Mouse (Mus musculus) frontal cortex, adult (tissue): ENCODE results near the gene Rxrg.

Source experiments
- ATAC-seq: cut with Nextera tagmentation; 2 replicates; pipeline ENCODE4 v1.9.2; 2017; ENCODE audit warnings: mild to moderate bottlenecking, moderate library complexity, mixed read lengths; ENCODE audit not compliant: low TSS enrichment

Gene Rxrg

DNA sequence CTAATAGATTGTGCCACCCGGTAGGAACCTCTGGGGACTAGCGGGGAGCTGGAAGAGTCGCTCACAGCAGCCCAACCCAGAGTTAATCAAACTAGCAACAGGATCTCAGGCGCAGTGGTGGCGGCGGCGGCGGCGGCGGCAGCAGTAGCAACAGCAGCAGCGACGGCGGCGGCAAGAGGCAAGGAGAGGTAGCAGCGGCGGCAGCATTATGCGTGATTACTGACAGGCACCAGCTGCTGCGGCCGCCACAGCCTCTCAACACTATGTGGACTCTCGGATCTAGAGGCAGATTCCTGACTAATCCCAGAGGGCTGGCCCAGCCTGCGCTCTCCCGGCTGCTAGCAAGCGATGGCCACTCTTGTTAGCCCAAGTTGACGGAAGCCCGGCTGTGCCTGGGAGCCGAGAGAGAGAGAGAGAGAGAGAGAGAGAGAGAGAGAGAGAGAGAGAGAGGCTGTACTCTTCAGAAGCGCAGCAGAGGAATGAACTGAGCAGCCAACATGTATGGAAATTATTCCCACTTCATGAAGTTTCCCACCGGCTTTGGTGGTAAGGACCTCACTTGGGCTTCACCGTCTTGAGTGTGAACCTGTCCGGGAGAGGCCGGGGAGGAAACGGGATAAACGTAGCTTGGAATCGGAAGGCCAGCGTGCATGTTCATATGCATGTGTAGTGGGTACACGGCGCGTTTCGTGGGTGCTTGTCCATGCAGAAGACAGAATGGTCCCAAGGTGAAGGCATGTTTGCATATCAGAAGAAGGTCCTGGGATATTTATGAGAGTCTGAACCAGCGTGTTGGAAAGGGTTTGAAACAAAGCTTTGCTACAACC is at the start of gene Rxrg:
Gene Rxrg, plus strand, starts transcription at position 130 of the 827 bp plus-strand sequence.
- peak; percentile 96 for ATAC-seq

- ATAC-seq = no peak
These were observed 48.9 kb upstream of the Rxrg start for GRCm38 (mm10) chr1:167549324-167549723.

DNA sequence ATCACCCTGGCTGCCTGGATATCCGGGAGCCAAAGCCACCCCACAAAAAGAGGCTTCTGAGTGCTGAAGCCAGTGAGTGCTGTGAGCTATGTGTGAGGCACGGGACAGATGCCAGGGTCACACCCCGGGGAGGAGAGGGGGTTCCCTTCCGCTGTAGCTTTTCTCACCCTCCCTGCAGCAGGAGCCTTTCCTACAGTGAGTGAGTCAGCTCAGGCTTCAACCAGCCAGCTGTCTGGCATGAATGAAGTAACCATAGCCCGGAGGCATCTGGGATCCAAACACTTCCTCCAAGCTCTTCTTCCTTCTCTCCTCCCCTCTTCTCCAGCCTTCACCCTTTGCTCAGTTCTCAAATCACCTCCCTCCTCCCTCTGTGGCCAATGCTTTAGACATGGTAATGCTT is 46.6 kb upstream of the Rxrg start:
- peak; percentile 97 for ATAC-seq

GRCm38 (mm10) chr1:167553959-167554526 is 44.1 kb upstream of the Rxrg start:
- ATAC-seq = no peak

DNA sequence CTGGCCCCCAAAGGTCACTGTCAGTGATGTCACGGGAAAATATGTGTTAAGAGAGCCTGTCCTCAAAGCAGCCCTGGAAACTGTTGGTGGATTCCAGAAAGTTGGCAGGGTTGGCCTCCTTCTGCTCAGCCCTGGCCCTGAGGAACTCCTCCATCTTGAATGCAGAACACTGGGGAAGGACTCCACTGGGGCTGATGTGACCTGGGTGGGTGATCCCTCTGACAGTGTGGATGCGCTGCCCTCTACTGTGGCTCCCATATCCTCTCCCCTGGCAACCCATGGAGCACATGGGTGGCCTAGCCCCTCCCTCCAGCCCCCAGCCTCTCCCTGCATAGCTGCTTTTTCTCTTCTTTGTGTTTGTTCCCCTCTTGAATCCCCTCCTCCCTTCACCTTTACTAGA is 31.6 kb upstream of the Rxrg start:
- ATAC-seq = no peak

DNA sequence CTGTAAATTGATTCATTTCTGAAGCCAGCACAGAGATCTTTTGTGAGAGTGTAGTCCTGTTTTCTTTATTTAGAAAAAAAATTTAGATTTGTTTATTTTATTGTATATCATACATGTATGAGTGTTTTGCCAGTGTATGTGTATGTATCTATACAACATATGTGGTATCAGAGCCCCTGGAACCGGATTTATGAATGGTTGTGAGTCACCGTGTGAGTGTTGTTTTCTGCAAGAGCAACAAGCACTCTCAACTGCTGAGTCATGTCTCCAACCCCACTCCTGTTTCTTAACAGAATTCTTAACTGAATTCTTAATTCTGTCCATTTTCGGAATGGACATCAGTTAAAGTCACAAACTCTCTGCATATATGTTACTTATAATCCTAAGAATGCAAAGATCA is 19.1 kb upstream of the Rxrg start:
- ATAC-seq = no peak

DNA sequence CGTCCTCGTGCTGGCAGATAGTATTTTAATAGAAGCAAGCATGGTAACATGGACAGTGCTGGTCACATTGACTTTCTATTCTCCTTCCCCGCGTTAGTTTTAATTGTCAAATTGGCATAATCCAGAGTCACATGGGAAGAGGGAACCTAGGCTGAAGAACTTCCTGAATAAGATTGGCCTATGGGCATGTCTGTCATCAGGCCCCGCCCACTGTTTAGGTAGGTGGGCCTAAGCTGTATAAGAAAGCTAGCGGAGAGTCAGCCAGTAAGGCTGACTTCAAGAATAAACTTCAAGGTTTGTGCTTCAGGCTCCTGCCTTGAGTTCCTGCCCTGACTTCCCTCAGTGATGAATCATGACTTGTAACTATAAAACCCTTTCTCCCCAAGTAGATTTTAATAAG is 15.0 kb upstream of the Rxrg start:
- no peak for ATAC-seq

DNA sequence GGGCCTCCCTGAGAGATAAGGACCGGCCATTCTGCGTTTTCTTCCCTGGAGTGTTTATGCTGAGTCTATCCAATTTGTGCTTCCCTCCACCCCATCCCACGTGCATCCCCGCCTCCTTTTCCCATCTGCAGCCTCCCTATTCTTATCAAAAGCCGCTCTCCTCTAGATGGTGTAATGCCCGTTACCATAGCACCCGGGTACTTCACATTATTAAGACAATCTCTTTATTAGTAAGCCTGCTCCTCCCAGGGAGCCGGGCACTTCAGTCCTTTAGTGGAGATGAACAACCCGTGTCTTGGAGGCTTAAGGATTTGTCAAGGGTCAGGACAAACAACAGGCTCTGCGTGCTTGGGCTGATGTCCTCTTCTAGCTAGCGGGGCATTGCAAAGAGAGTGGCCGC is 14.3 kb upstream of the Rxrg start:
- no peak for ATAC-seq

DNA sequence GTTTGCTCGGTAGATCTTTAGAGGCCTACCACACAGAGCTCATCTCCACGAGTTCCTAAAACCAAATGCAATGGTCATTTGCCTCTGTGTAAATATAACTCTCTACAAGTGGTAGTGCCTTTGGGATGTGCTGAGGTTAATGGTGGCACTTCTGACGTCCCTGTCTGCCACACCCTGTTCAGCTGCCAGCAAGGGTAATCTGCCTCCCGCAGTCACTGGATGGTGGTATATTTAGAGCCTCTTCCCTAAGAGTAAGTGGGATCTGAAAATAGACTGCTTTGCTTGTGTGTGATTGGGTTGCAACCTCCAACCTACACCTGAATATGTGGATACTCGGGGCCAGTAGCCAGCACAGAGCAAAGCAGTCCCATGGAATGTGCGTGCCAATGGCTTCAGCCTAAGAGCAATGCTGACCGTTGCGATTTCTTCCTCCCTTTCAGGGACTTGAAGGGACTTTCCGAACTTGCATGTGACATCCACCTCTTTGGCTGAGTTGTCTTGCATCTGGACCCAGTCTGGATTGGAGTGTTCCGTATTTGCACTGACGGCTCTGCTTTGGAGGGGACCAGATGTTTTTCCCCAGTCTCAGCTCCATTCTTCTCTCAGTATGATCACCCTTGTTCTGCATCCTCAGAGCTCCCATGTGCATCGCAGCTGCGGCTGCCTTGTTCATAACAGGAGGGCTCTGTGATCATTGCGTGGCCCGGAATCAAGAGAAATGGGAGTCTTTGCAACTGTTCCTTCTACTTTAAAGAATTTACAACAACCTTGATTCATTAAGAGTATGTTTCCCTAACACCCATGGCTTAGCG is 9.2 kb upstream of the Rxrg start:
- peak; percentile 67; the same call in 1 of the 2 replicates for ATAC-seq

- ATAC-seq = no peak
These were observed 6.0 kb upstream of the Rxrg start for GRCm38 (mm10) chr1:167592175-167592574.

DNA sequence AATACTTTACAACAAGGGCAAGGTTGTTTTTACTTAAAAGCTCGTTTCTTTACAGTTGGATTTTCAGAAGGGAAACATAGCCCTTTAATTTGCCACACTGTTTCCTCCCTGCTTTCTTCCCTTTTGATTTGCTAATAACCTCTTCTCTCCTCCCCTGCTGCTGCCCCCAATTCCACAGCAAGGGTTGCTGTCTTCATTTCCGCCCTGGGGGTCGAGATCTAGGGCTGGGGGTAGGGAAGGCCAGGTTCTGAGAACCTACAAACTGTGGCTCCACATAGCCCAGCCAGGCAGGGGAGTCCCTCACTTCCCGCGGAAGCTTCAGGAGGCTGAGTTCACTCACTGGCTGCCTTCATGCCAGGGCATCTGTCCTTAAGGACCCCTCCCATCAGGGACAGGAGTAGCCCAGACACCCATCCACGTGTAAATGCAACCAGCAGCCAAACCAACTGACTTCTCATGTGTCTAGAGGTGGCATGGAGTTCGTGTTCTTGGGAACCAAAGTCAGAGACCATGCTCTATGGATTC is 1.1 kb downstream of the Rxrg start:
- no peak for ATAC-seq

DNA sequence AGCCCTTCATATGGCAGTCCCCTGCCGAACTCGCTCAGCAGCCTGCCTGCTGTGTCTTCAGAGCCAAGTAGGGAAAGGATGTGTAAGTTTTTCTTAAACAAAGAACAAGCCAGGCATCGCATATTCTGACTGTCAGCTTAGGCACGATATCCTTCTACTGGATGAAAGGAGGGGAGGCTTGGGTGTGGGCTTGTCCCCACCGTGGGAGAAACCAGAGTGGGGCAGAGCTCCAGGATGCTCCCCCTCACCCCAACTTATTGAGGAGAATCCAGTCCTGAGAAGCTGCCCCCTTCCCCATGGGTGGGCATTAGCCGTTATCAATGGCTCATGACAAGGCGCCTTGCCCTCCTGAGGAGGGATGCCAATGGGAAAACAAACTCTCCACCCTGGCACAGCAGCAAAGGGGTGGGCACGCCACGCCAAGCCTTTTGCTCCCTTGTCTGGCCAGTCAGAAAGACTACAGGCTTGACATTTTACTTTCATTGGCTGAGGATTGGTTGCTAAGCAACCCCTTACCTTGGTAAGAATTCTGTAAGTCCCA is 10.1 kb downstream of the Rxrg start:
- peak; percentile 96 for ATAC-seq

DNA sequence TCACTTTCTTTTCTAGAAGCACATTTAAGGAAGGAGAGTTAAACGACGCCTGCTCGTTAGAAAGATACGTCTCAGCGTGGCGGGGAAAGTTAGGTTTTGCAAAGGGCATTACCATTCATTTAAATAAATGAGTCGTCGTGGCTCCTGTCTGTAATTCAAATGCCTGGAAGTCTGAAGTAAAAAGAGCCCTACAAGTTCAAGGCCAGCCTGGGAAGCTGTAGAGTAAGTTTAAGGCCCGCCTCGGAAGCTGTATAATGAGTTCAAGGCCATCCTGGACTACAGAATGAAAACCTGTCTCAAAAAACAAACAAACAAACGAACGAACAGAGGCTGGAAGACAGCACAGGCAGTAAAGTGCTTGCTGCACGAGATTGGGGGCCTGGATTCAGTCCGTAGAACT is 18.9 kb downstream of the Rxrg start:
- no peak for ATAC-seq

DNA sequence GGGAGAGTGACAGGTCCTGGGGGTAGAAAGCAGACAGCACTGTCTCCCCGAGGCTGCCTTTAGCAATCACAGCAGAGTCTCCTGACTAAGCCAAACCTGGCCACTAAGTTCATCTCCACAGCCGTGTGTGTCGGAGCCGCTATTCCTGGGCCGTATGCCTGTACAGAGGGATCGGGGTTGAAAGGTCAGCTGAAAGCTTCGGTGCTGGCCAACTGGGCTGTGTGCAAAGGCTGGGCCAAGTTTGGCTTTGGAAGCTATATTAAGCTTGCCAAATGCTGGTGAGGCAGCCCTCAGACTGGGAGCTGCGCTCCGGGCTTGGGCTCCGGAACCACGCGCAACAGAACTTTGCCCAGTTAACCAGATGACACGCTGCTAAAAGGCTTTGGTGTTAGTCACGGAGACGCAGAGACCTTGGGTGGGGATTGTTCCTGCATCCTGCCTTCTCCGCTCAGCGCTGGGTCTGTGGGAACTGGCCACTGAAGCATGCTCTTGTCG is 19.9 kb downstream of the Rxrg start:
- ATAC-seq = peak; percentile 16; the same call in 1 of the 2 replicates

DNA sequence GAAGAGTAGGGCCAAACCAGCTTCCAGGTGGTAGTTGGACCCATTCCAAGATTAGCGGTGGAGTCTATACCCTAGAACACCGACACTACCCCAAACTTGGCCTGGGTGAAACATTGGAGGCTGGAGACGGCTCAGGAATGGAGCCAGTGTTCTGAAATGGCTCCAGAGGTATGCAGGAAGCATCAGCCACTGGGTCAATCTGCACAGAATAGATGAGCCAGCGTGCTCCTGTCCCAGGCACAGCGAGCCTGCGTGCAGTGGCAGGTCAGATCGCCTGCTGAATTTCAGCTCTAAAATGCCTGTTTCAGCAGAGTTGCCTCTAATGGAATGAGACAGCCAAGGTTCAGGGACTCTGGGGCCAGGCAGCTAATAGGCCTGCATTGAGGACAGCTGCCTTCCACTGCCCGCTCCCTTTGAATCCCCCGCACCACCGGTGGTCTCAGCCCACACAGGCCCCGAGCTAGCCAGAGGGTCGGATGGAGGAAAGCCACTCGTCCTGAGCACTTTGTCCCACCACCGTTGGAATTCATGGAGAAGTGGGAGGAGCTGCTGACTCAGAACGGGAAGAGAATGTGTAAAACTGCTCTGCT is 22.1 kb downstream of the Rxrg start:
- ATAC-seq = no peak

DNA sequence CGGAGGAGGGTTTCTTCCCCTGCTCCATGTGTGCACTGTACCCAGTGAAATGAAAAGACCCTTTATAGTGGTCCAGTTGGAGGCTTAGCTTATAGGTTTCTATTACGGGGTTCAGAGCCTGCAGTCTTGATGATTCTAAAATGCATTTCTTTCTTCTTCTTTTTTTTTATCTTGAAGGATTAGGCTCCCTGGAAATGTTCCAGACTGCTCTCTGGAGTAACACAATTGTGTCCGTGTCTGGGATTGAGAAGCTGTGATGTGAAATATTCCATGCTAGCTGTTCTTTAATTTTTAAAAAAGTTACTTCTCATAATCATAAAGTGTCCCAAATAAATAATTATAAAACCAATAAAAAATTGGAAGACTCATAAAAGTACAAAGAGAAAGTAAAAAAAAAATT is 26.9 kb downstream of the Rxrg start:
- no peak for ATAC-seq

DNA sequence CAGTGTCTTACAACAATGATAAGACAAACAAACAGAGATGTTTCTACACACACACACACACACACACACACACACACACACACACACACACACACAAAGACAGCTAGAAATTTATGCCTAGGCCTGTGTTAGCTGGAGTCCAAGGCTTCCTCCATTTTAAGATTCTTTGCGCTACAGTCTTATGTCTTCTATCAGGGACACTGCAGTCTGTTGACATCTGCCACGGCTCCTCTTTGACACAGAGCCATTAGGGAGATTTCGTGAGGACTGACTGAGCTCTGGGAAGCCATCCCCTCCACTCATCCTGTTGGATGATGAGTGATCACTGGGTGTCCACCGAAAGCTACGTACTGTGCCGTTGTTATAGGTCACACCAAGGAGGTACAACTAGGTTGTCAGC is 33.6 kb downstream of the Rxrg start:
- ATAC-seq = no peak

DNA sequence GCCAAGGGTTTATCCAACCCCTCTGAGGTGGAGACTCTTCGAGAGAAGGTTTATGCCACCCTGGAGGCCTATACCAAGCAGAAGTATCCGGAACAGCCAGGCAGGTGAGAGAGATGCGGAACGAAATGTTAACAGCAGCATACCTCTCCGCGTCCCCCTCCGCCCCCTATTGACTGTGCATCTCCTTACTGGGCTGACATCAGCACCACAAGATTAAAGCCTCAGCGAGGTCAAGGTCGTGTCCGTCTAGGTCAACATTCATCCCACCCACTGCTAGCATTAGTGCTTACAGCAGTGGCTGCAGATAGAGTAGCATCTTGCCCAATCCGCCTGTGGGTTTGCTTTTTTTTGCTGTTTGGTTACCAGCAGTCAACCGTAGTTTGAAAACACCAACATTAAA is 37.5 kb downstream of the Rxrg start:
- no peak for ATAC-seq

DNA sequence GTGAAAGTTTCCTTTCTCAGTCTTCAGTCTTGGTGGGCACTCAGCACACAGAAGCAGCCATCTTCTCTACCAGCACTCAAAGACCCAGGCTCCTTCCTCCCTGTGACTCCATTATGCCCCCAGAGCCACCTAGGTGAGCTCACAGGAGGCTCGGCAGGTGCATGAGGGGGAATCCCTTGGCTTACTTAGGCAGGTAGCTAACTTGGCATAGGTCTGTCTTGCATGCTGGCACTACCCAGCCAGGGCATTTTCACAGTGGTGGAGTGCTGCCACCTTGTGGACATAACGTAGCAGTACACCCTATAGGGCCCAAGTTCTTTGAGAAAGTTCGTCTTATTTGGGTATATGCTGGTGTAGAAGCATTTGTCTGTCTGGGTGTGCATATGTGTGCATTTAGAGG is 38.8 kb downstream of the Rxrg start:
- ATAC-seq = peak; percentile 90

DNA sequence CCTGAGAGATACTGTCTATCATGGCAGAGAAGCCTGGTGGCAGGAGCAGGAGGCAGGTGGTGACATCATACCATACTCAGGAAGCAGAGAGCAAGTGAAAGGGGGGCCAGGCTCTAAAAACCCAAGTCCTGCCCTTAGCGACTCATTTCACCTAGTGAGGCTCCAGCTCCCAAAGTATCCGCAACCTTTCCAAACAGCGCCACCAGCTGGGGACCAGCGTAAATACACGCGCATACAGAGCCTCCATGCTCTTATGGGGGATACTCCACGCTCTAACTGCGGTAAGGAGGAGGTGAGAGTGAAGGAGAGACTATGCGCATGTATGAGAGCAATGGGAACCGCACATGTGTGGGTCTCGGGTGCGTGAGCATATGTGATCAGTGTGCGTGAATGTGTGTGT is 39.9 kb downstream of the Rxrg start:
- peak; percentile 73 for ATAC-seq

DNA sequence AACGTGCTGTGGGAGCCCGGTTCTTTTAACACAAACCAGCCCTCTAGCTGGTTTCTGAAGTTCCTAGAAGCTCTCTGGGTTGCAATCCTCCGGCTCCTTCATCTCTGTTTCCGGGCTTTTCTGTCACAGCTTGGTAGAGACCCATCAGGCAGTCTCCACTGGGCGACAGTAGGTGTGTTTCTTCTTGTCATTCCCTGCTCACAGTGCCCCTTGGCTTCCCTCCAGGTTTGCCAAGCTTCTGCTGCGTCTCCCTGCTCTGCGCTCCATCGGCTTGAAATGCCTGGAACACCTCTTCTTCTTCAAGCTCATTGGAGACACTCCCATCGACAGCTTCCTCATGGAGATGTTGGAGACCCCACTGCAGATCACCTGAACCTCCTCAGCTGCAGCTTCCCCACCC is 40.7 kb downstream of the Rxrg start:
- no peak for ATAC-seq
